ENCODE assay signal across 10 mouse cellular contexts in genomic region chr10:127136510-127136909, GRCm38 (mm10). TPM values are rescaled to one million over a fixed set of nuclear protein-coding genes. Genes with fewer than 3 reads are reported as not detected.
A peak's percentile ranks its signal among the peaks of the same experiment; 100 is the strongest.
DNase-seq lines count a peak whose midpoint lies in the region; ATAC-seq lines count a peak whose summit lies in the region.
"Had no signal": no experiment of that assay in that cellular context is flagged by ENCODE, and none has a peak within 500 bp of the region (broad histone marks: within the 10 kb centered on the region; RNA-seq: fewer than 3 reads in every experiment).

No protein-coding gene starts in this region.

- ATAC-seq in granulocyte monocyte progenitor cell, adult 5-6 weeks (replicated peaks; ENCODE audit: poor library complexity, severe bottlenecking): peak; percentile 78
- peak; percentile 66 for ATAC-seq in megakaryocyte progenitor cell, adult 5-6 weeks (replicated peaks; ENCODE audit: poor library complexity)

- DNase-seq in lung, adult 18-20 months: peak; percentile 33 to 41
- no peak for DNase-seq in lung, postnatal 10 days
- peak; percentile 31 to 35 for DNase-seq in thymus, postnatal 10 days (ENCODE audit: low spot score in 2 of 2)
- DNase-seq in kidney, postnatal 36 days: no peak
- DNase-seq in gastrocnemius, postnatal 4 days (ENCODE audit: low spot score in 2 of 2): no peak
- DNase-seq in urinary bladder, postnatal 4 days (ENCODE audit: low spot score in 2 of 2): no peak
- DNase-seq: gastrocnemius, postnatal 36 days; heart, postnatal 36 days had no signal

RNA-seq across cellular contexts. Expression of gene Os9, which starts 15.6 kb away (rescaled TPM):
- total RNA-seq in granulocyte monocyte progenitor cell, adult 5-6 weeks (2014; fragmentation: Nextera tagmentation): 73.3 and 80.0 TPM in 2 replicates
- 202 and 218 TPM in 2 replicates for total RNA-seq in granulocyte monocyte progenitor cell, adult 5-6 weeks (2017)
- 40.1 and 43.7 TPM in 2 replicates for total RNA-seq in megakaryocyte progenitor cell, adult 5-6 weeks (2015)
- 192 and 207 TPM in 2 replicates for total RNA-seq in megakaryocyte progenitor cell, adult 5-6 weeks (2017)
- 10 to 100 TPM; 42.6 to 42.8 TPM for total RNA-seq in gastrocnemius, postnatal 4 days (2021)

RNA-seq across cellular contexts. Expression of gene B4galnt1, which starts 28.5 kb away (rescaled TPM):
- total RNA-seq in granulocyte monocyte progenitor cell, adult 5-6 weeks (2014; fragmentation: Nextera tagmentation): 288 and 308 TPM in 2 replicates
- 141 and 161 TPM in 2 replicates for total RNA-seq in granulocyte monocyte progenitor cell, adult 5-6 weeks (2017)
- 212 and 219 TPM in 2 replicates for total RNA-seq in megakaryocyte progenitor cell, adult 5-6 weeks (2015)
- total RNA-seq in megakaryocyte progenitor cell, adult 5-6 weeks (2017): 122 and 139 TPM in 2 replicates
- total RNA-seq in gastrocnemius, postnatal 4 days (2021): 1 to 10 TPM; 3.4 to 3.6 TPM

RNA-seq across cellular contexts. Expression of gene Slc26a10, which starts 43.9 kb away (rescaled TPM):
- total RNA-seq in granulocyte monocyte progenitor cell, adult 5-6 weeks (2014; fragmentation: Nextera tagmentation): 0.15 TPM in 1 of 2 replicates, not detected in the other
- total RNA-seq in granulocyte monocyte progenitor cell, adult 5-6 weeks (2017): 0.26 and 0.88 TPM in 2 replicates
- not detected in 2 replicates for total RNA-seq in megakaryocyte progenitor cell, adult 5-6 weeks (2015)
- total RNA-seq in megakaryocyte progenitor cell, adult 5-6 weeks (2017): 0.84 and 0.87 TPM in 2 replicates
- total RNA-seq in gastrocnemius, postnatal 4 days (2021): 1 to 10 TPM; 3.8 to 4.3 TPM

RNA-seq across cellular contexts. Expression of gene Arhgef25, which starts 53.4 kb away (rescaled TPM):
- total RNA-seq in granulocyte monocyte progenitor cell, adult 5-6 weeks (2014; fragmentation: Nextera tagmentation): 3.2 TPM in 1 of 2 replicates, not detected in the other
- total RNA-seq in granulocyte monocyte progenitor cell, adult 5-6 weeks (2017): 0.15 and 0.95 TPM in 2 replicates
- total RNA-seq in megakaryocyte progenitor cell, adult 5-6 weeks (2015): 1.7 and 3.1 TPM in 2 replicates
- total RNA-seq in megakaryocyte progenitor cell, adult 5-6 weeks (2017): 3.0 and 5.3 TPM in 2 replicates
- total RNA-seq in gastrocnemius, postnatal 4 days (2021): 10 to 100 TPM; 40.4 to 43.0 TPM

RNA-seq across cellular contexts. Expression of gene Dtx3, which starts 59.0 kb away (rescaled TPM):
- total RNA-seq in granulocyte monocyte progenitor cell, adult 5-6 weeks (2014; fragmentation: Nextera tagmentation): 51.9 and 54.4 TPM in 2 replicates
- 17.9 and 19.9 TPM in 2 replicates for total RNA-seq in granulocyte monocyte progenitor cell, adult 5-6 weeks (2017)
- 23.8 and 28.0 TPM in 2 replicates for total RNA-seq in megakaryocyte progenitor cell, adult 5-6 weeks (2015)
- 18.0 and 19.3 TPM in 2 replicates for total RNA-seq in megakaryocyte progenitor cell, adult 5-6 weeks (2017)
- 10 to 100 TPM; 43.8 to 49.7 TPM for total RNA-seq in gastrocnemius, postnatal 4 days (2021)

Comparison
In these comparisons a context has a peak if more than half of its experiments do, and no peak if none do; other contexts are left out.
1. DNase-seq: peak in lung, adult 18-20 months (2 of 2) and thymus, postnatal 10 days (2 of 2); none in lung, postnatal 10 days (single experiment), kidney, postnatal 36 days (0 of 2), gastrocnemius, postnatal 4 days (0 of 2) and urinary bladder, postnatal 4 days (0 of 2).
2. RNA of gene B4galnt1, which starts 28.5 kb away (total RNA-seq): 141 to 308 TPM in granulocyte monocyte progenitor cell, adult 5-6 weeks and 122 to 219 TPM in megakaryocyte progenitor cell, adult 5-6 weeks; 3.4 to 3.6 TPM in gastrocnemius, postnatal 4 days; every median in the first group is over 10 times any median in the second.